Mouse (Mus musculus) brown adipose tissue, adult 24 weeks (tissue): ENCODE data around the gene Cdc45. TPM values are rescaled to one million over a fixed set of nuclear protein-coding genes. Genes with fewer than 3 reads are reported as not detected.

Source experiments
- H3K27ac ChIP-seq: fragments of 200-500 bp; replicated peaks from 2 replicates; pipeline ENCODE4 v1.5.1; 2012; ENCODE audit warnings: low read depth, mild to moderate bottlenecking, low read length
- H3K4me1 ChIP-seq: fragments of 200-500 bp; 2 replicates; pipeline ENCODE4 v1.6.1; 2012; ENCODE audit warnings: low read length, mixed read lengths; ENCODE audit not compliant: control insufficient read depth, insufficient read depth, insufficient read length
- H3K4me3 ChIP-seq: fragments of 200-500 bp; 2 replicates; pipeline ENCODE4 v1.5.1; 2012; ENCODE audit warnings: low read depth, mild to moderate bottlenecking, low read length, moderate library complexity; ENCODE audit not compliant: insufficient read depth
- polyA plus RNA-seq: library from polyadenylated mRNA; stranded (reverse); fragments of >200 nt; gene quantifications from 2 replicates; pipeline ENCODE4 v1.2.4, GENCODE M21; 2012; ENCODE audit not compliant: missing spikeins, insufficient read depth, insufficient read length

Gene Cdc45
- polyA plus RNA-seq, 1 experiment, result 4.8 TPM

DNA sequence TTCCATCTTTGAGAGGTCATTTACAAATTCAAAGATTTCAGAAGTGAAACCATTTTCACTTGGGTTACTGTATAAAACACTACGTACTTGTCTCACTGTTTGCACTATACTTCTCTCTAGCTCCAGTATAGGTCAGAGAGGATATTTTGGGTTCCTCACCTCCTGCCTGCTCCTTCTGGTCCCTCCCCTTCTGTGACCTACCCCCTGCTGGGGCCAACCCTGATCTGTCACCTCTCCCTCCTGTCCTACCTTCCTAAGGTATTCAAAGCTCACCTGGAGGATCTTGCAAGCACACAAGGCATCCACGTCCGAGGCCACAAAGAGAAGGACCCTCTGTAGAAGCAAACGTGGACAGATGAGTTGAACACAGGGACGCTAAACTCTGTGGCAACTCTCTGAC lies 755 bp downstream of the Cdc45 start:
- no peak overlapping the region for H3K27ac ChIP-seq
- H3K4me1 ChIP-seq, result no peaks in the 10 kb centered on the region
- H3K4me3 ChIP-seq, result peak overlapping the region; percentile 99

DNA sequence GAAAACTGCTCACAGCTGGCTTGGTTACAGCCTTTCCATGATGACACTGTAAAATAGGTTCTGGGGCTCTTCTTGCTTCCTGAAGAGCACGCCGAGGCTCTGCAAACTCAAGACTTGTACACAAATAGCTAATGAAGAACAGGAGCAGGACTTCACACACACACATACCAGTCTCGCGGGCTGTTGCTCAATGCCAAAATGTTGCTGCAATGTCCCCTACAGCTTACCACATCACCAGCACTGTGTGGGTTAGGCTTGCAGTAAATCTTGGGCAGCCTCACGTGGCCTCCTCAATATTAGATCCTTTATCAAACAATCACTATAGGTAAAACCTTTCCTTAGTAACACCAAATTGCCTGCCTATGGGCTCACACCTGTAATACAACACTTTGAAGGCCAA lies 2.8 kb downstream of the Cdc45 start:
- Histone ChIP-seq H3K4me3 (no peak overlapping the region), H3K4me1 (no peaks in the 10 kb centered on the region), H3K27ac (no peak overlapping the region)

DNA sequence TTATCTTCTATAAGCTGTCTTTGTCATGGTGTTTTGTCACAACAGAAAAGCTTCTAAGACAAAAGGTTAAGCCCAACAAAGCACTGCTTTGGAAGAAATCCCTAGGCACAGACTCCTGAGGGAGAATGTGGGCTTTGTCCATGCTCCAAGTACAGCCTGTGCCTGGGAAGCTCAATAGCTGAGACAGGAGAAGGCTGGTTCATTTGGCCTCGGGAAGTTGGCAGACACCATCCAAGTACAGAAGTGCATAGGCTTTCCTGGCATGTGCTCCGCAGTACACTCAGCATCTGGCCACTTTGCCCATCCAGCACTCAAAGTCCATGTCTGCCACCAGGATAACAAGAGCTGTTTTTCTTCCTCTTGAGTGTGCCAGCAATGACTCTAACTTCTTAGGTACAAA lies 6.0 kb downstream of the Cdc45 start:
- no peak overlapping the region for H3K27ac ChIP-seq
- H3K4me3 ChIP-seq, result no peak overlapping the region
- no peaks in the 10 kb centered on the region for H3K4me1 ChIP-seq

DNA sequence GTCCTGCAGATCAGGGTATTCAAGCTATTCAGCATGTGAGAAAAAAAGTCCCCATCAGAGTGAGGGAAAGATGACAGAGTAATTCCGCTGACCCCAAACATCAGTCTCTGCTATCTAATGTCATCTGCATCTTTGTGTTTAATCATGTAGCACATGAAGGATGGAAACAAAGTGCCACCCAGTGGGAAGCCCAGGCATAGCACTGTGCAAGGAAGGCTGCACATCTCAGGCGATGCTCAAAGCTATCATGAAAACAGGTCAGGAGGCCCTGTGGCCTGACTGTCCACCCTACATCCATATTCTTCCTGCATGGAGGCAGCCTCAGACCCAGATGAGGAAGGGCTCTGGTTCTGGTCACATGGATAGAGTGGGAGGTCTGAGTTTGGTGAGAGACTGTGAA lies 12.9 kb downstream of the Cdc45 start:
- H3K4me1 ChIP-seq, result no peaks in the 10 kb centered on the region
- no peak overlapping the region for H3K27ac ChIP-seq
- no peak overlapping the region for H3K4me3 ChIP-seq

DNA sequence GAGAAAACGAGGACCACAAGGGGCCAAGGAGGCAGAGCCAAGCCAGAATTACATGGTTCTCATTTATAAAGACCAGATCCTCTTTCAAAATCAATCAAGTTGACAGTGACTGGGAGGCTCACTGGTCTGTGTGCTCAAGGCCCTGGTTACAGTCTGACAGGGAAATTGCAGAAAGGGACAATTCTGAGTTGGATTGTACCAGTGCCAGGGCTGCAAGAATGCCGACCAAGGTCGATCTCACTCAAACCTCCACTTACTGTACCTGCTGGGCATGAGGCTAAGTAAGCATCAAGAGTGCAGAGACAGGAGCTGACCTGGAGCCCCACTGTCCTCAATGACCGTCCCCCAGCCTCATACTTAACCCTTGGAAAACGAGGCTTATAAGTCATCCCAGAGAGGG lies 13.6 kb downstream of the Cdc45 start:
- H3K27ac ChIP-seq, result no peak overlapping the region
- H3K4me3 ChIP-seq, result no peak overlapping the region
- no peaks in the 10 kb centered on the region for H3K4me1 ChIP-seq

DNA sequence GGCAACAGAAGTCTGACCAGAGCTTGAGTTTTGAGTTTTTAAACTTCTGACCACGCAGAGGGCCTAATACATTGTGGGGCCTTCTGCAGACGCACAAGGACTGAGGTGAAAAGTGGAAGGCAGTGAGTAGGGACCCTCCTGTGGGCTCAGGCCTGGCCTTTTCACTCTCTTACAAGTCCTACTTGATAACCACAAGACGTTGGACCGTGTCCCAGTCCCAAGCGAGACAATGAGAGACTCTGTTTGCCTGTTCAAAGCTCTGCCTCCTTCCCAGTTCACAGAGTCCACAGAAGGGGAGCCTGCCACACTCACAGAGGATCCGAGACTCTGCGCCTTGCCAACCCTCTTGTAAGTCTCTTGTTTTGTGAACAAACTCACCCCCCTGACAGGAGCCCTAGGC lies 15.1 kb downstream of the Cdc45 start:
- no peak overlapping the region for H3K4me3 ChIP-seq
- H3K27ac ChIP-seq, result no peak overlapping the region
- H3K4me1 ChIP-seq, result no peaks in the 10 kb centered on the region

DNA sequence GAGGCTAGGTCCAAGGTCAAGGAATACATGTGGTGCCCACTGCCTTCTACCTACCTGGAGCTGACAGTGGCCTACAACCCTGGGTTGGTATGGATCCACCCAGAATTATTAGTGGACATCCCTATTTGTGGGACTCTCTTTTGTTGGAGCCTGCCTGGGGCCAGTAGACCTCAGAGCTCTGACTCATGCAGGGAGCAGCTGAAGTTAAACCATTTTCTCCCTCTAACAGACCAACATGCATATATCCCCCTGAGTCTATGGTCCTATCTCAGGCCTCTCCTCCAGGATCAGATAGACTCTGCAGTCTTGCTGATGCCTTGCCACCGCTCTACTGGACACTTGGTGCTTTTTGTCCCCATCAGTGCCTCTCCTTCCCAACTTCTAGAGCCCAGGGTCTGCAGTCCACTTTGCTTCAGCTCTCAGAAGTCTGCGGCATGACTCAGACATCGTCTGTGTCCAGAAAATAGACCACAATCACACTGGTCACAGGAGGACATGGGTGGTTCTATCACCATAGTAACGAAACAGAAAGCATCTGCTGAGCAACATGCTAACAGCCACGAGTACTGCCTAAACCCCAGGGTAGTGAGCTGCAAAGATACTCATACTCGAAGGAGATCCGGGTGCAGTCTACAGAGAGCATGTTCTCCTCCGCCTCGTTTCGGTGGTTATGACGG lies 16.4 kb downstream of the Cdc45 start:
- H3K4me1 ChIP-seq, result no peaks in the 10 kb centered on the region
- no peak overlapping the region for H3K4me3 ChIP-seq
- H3K27ac ChIP-seq, result no peak overlapping the region

DNA sequence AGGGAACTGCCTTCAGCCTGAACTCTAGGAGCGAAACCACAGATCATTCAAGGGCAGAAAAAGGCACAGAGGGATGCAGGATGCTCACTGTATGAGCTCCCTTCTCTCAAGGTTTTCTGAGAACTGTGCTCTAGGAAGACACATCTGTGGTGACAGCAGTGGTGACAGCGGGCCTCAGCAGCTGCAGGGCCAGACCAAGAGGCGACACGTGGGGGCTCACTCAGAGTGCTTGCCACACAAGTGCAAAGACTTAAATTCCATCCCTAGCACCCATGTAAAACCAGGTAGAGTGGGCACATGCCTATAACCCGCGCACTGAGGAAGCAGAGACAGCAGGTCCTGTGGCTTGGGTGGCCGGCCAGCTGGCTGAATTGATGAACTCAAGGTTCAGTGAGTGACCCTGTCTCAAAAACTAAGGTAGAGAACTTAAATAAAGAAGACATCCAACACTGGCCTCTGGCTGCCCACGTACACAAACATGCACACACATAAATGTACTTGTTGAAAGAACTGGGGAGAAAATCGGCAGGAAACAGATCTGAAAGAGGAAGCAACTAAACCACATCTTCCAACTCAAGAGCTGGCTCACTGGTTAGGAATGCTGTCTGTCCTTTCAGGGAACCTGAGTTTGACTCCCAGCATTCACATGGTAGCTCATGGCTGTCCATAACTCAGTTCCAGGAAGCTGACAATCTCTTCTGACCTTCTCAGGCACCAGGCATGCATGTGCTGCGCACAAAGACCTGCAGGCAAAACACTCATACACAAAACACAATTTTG lies 23.0 kb downstream of the Cdc45 start:
- Histone ChIP-seq H3K4me1 (no peaks in the 10 kb centered on the region), H3K4me3 (no peak overlapping the region), H3K27ac (no peak overlapping the region)

DNA sequence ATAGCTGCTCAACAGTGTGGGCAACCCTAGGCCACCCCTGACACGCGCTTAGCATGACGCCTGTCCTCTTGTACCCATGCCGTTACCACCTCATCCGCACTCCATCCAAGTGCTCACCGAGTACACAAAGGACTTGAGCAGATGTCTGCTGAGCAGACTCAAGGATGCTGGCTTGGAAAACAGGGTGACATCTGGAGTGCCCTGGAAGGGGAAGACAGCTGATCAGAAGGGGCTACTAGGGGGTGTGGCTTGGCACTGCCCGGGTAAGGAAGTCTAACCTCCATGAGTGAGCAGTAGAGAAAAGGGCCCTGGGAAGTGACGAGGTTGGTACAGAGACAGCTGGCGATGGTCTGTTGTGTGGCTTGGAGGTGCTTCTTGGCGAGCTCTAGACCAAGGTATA lies 25.1 kb downstream of the Cdc45 start:
- H3K27ac ChIP-seq, result no peak overlapping the region
- H3K4me1 ChIP-seq, result no peaks in the 10 kb centered on the region
- no peak overlapping the region for H3K4me3 ChIP-seq

DNA sequence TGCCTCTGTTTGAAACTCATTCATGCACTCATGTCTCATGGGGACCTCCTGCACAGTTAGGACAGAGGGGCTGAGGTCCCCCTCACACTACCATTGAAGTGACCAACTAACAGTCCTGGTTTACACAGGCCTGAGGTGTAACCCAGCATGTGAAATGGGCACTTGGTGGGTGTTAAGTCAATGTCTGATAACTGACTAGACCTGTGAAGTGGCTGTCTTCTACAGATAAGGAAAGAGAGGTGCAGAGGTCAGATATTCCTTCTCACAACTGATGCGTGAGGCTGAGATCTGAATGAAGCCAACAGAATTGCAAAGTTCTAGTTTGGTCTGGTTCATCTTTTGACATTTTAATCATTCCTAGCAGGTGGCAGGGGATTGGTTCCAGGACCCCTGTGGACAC lies 26.3 kb downstream of the Cdc45 start:
- Histone ChIP-seq H3K27ac (no peak overlapping the region), H3K4me1 (no peaks in the 10 kb centered on the region), H3K4me3 (no peak overlapping the region)

DNA sequence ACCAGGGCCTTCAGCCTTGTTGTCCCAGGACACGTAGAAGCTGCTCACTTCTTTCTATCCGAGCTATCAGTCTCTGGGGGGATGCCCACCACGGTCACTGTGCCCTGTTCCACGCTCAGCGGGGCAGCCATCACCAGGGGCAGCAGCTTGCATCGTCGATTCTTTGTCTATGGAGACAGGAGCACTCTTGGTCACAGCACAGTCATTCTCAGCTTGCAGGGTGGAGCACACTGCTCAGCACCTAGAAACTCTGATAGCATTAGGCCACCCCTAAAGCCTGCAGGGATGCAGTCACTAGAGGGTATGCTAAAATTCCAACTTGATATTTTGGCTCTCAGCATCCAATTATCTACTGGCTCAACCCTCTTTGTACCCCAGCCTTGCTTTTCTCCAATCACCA lies 26.8 kb downstream of the Cdc45 start:
- Histone ChIP-seq H3K4me1 (no peaks in the 10 kb centered on the region), H3K27ac (no peak overlapping the region), H3K4me3 (no peak overlapping the region)

DNA sequence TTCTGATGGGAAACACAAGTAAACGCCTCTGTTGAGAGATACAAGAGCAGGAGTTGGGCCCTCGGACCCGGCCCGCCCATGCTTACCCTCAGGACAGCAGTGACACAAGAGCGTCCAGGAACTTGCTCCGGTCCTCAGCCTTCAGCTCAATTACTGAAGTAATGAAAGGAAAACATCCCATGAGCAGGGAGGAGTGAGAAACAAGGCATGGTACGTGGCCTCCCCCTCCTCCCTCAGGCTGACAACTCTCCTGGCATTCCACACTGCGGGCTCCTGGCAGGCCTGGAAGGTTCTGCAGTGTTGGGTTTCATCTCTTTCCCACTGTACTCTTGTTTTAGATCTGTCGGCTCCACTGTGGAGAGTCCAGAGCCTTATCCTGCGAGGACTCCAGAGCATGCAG lies 30.0 kb downstream of the Cdc45 start:
- H3K4me1 ChIP-seq, result no peaks in the 10 kb centered on the region
- H3K27ac ChIP-seq, result no peak overlapping the region
- H3K4me3 ChIP-seq, result no peak overlapping the region

DNA sequence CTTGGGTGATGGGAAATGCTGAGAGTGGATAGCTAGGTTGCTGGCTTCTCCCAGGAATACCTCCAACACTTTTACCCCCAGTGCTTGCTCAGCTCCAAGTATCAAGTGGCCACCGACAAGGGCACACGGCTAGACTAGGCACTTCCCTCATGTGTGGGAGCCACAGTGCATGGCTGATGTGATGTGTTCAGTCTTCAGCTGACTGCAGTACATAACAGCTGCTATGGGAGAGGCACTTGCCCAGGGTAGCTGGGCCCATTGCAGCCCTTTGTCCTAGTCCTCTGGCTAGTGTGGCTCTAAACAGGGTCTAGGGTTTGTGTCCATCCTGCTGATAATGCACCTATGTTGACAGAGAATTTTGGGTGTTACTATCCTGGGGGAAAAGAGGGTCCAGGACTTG lies 33.3 kb downstream of the Cdc45 start:
- peak overlapping the region; percentile 90 for H3K27ac ChIP-seq

DNA sequence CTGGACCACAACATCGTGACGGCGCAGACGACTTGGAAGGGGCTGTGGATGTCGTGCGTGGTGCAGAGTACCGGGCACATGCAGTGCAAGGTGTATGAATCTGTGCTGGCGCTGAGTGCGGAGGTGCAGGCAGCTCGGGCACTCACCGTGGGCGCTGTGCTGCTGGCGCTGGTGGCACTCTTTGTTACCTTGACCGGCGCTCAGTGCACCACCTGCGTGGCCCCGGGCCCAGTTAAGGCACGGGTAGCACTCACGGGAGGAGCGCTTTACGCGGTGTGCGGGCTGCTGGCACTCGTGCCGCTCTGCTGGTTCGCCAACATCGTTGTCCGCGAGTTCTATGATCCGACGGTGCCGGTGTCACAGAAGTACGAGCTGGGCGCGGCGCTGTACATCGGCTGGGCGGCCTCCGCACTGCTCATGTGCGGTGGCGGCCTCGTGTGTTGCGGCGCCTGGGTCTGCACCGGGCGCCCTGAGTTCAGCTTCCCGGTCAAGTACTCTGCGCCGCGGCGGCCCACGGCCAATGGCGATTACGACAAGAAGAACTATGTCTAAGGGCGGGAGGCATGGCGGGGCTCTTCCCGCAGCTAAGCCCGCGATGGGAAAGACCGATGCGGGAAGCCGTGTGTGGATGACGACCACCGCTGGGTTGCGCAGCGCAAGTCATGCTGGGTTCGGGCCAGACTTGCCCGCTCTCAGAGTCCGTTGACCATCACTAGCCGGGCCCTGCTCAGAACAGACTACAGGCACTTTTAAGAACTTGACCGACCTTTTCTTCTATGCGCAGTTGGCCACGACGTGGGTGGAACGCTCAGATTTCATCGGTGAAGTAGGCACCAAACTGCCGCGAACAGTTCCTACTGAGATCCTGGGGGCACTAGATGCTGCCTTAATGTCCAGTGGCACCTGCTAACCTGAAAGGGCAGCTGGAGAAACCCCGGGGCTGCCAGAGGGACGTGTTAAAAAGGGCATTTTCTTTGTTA lies 34.4 kb downstream of the Cdc45 start:
- Histone ChIP-seq H3K4me3 (peak overlapping the region; percentile 76), H3K4me1 (peaks cover 19% of the 10 kb centered on the region), H3K27ac (peak overlapping the region; percentile 90)

More for the DNA sequence above, 33.3 kb downstream of the Cdc45 start:
- peaks cover 18% of the 10 kb centered on the region for H3K4me1 ChIP-seq
- H3K4me3 ChIP-seq, result peak overlapping the region; percentile 76

DNA sequence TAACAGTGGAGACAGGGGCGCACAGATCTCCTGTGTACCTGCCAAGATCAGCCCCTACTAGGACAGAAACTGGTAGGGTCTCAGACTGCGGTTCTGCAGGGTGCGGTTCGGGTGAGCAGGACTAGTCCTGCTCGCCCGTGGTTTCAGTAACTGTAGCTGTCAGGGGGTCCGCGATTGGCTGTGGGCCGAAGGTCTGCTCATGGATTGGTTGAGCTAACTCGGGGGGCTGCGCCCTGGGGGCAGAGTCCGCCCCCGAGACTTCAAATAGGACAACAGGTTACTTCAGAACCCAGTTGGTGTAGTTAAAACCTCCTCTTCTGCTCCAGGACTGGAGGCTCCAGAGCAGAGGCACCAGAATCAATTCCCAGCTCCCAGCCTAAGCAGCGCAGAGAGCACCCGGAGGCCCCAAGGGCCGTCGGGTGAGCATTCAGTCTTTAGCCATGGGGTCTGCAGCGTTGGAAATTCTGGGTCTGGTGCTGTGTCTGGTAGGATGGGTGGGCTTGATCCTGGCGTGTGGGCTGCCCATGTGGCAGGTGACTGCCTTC lies 35.2 kb downstream of the Cdc45 start, which contains the start of gene Cldn5:
Gene Cldn5 (plus strand): TSS at position 292 of the 545 bp plus-strand sequence.
- Histone ChIP-seq H3K4me1 (peaks cover 19% of the 10 kb centered on the region), H3K27ac (peak within 1 kb of the TSS; percentile 99), H3K4me3 (peak within 1 kb of the TSS; percentile 76)
